Mouse (Mus musculus) neural tube, embryonic 13.5 days (tissue): Measurements from ENCODE around the gene Wdr35. TPM values are rescaled to one million over a fixed set of nuclear protein-coding genes. Genes with fewer than 3 reads are reported as not detected.

Source experiments
- ATAC-seq: fragments of 200-750 bp; cut with Nextera tagmentation; 2 replicates; pipeline ENCODE4 v1.8.0; 2017; ENCODE audit warnings: low read depth, mild to moderate bottlenecking, moderate TSS enrichment, moderate library complexity
- H3K27ac ChIP-seq: fragments of 300-500 bp; sonication (generic); replicated peaks from 2 replicates; pipeline ENCODE4 v1.5.1; 2015; ENCODE audit warnings: moderate library complexity, mild to moderate bottlenecking, inconsistent platforms
- H3K27me3 ChIP-seq: fragments of 300-500 bp; sonication (generic); 2 replicates; pipeline ENCODE4 v1.6.1; 2015; ENCODE audit warnings: mild to moderate bottlenecking, inconsistent platforms
- H3K36me3 ChIP-seq: fragments of 300-500 bp; sonication (generic); 2 replicates; pipeline ENCODE4 v1.6.1; 2015; ENCODE audit warnings: mild to moderate bottlenecking, inconsistent platforms
- H3K4me1 ChIP-seq: fragments of 300-500 bp; sonication (generic); replicated peaks from 2 replicates; pipeline ENCODE4 v1.6.1; 2015; ENCODE audit warnings: inconsistent platforms
- H3K4me2 ChIP-seq: fragments of 300-500 bp; sonication (generic); 2 replicates; pipeline ENCODE4 v1.6.1; 2015; ENCODE audit warnings: inconsistent platforms, mild to moderate bottlenecking, moderate library complexity
- H3K4me3 ChIP-seq: fragments of 300-500 bp; sonication (generic); 2 replicates; pipeline ENCODE4 v1.5.1; 2015; ENCODE audit warnings: mild to moderate bottlenecking, inconsistent platforms
- H3K9ac ChIP-seq: fragments of 300-500 bp; sonication (generic); 2 replicates; pipeline ENCODE4 v1.6.1; 2015; ENCODE audit warnings: moderate library complexity, mild to moderate bottlenecking, inconsistent platforms
- H3K9me3 ChIP-seq: fragments of 300-500 bp; sonication (generic); 2 replicates; pipeline ENCODE4 v1.6.1; 2016; ENCODE audit warnings: inconsistent platforms
- WGBS: fragments of 180-500 bp; shearing (Covaris S2); methylation state at CpG from one replicate; pipeline ENCODE4 v1.1.7; 2015; 5-methylcytosine and 5-hydroxymethylcytosine counted together
- polyA plus RNA-seq: library from polyadenylated mRNA; unstranded; fragments of >200 nt; fragmentation: Nextera tagmentation; extraction: Ambion mirVana; gene quantifications from 2 replicates; pipeline ENCODE4 v1.2.1, GENCODE M21; 2015

Wdr35 gene
- polyA plus RNA-seq, 1 experiment from 2014 or later: 15.4 TPM

- H3K9ac ChIP-seq: no peak overlapping the region
- no peaks in the 10 kb centered on the region for H3K9me3 ChIP-seq
- no peak overlapping the region for H3K4me3 ChIP-seq
- 81% methylated on average over 3 of the region's 3 CpGs for WGBS
- no peak for ATAC-seq
- no peaks in the 10 kb centered on the region for H3K4me1 ChIP-seq
- no peak overlapping the region for H3K4me2 ChIP-seq
- no peaks in the 10 kb centered on the region for H3K27me3 ChIP-seq
- H3K36me3 ChIP-seq: no peaks in the 10 kb centered on the region
- H3K27ac ChIP-seq: no peak overlapping the region
Observed at GRCm38 (mm10) chr12:9059502-9059901, 85.8 kb downstream of the Wdr35 start.

GRCm38 (mm10) chr12:9059965-9060364 lies 86.3 kb downstream of the Wdr35 start:
- no peak overlapping the region for H3K4me3 ChIP-seq
- WGBS: 84% methylated on average over 9 of the region's 9 CpGs
- H3K36me3 ChIP-seq: no peaks in the 10 kb centered on the region
- no peak overlapping the region for H3K27ac ChIP-seq
- no peak overlapping the region for H3K4me2 ChIP-seq
- H3K9me3 ChIP-seq: no peaks in the 10 kb centered on the region
- H3K27me3 ChIP-seq: no peaks in the 10 kb centered on the region
- H3K9ac ChIP-seq: no peak overlapping the region
- H3K4me1 ChIP-seq: no peaks in the 10 kb centered on the region
- ATAC-seq: no peak

GRCm38 (mm10) chr12:9063611-9064010 lies 89.9 kb downstream of the Wdr35 start:
- no peaks in the 10 kb centered on the region for H3K27me3 ChIP-seq
- H3K4me1 ChIP-seq: no peaks in the 10 kb centered on the region
- 72% methylated on average over 6 of the region's 6 CpGs for WGBS
- no peak overlapping the region for H3K4me2 ChIP-seq
- H3K27ac ChIP-seq: no peak overlapping the region
- H3K36me3 ChIP-seq: no peaks in the 10 kb centered on the region
- no peaks in the 10 kb centered on the region for H3K9me3 ChIP-seq
- ATAC-seq: no peak
- no peak overlapping the region for H3K4me3 ChIP-seq
- H3K9ac ChIP-seq: no peak overlapping the region

GRCm38 (mm10) chr12:9071058-9071457 lies 97.4 kb downstream of the Wdr35 start:
- H3K36me3 ChIP-seq: no peaks in the 10 kb centered on the region
- no peaks in the 10 kb centered on the region for H3K27me3 ChIP-seq
- H3K27ac ChIP-seq: no peak overlapping the region
- WGBS: 95% methylated on average over 1 of the region's 1 CpGs
- peak; percentile 74; the same call in 1 of the 2 replicates for ATAC-seq
- H3K4me1 ChIP-seq: peaks cover 9% of the 10 kb centered on the region
- no peak overlapping the region for H3K9ac ChIP-seq
- no peak overlapping the region for H3K4me3 ChIP-seq
- no peaks in the 10 kb centered on the region for H3K9me3 ChIP-seq
- no peak overlapping the region for H3K4me2 ChIP-seq

- 25% methylated on average over 4 of the region's 4 CpGs for WGBS
- ATAC-seq: peak; percentile 91
- Histone ChIP-seq H3K36me3 (no peaks in the 10 kb centered on the region), H3K9me3 (no peaks in the 10 kb centered on the region), H3K4me1 (peaks cover 9% of the 10 kb centered on the region), H3K27me3 (no peaks in the 10 kb centered on the region), H3K9ac (no peak overlapping the region), H3K27ac (0 out of 2 replicates have a peak overlapping the region, but pooled peaks have one; percentile 28), H3K4me3 (no peak overlapping the region), H3K4me2 (no peak overlapping the region)
Observed at GRCm38 (mm10) chr12:9071493-9071892, 97.8 kb downstream of the Wdr35 start.

- Histone ChIP-seq H3K4me1 (no peaks in the 10 kb centered on the region), H3K4me2 (no peak overlapping the region), H3K36me3 (no peaks in the 10 kb centered on the region), H3K9ac (no peak overlapping the region), H3K4me3 (no peak overlapping the region), H3K27ac (no peak overlapping the region), H3K27me3 (no peaks in the 10 kb centered on the region), H3K9me3 (no peaks in the 10 kb centered on the region)
- 94% methylated on average over 3 of the region's 3 CpGs for WGBS
- no peak for ATAC-seq
Observed at GRCm38 (mm10) chr12:9077554-9078125, 103.9 kb downstream of the Wdr35 start.

Other genes with a start within 250 kb of the Wdr35 start
- 17.8 and 25.9 TPM in 2 replicates for gene Sdc1, start 202.6 kb upstream of the Wdr35 start, polyA plus RNA-seq
- gene Laptm4a, start 52.2 kb upstream of the Wdr35 start, polyA plus RNA-seq: 235 and 251 TPM in 2 replicates
- 1.4 and 1.9 TPM in 2 replicates for gene Matn3, start 26.0 kb upstream of the Wdr35 start, polyA plus RNA-seq
- 11.8 and 13.9 TPM in 2 replicates for gene Ttc32, start 56.1 kb downstream of the Wdr35 start, polyA plus RNA-seq